In genomic region chr14:19705649-19706048, GRCm38 (mm10) we compare ENCODE assay signal across 7 mouse cellular contexts. TPM values are rescaled to one million over a fixed set of nuclear protein-coding genes. Genes with fewer than 3 reads are reported as not detected.
A peak's percentile ranks its signal among the peaks of the same experiment; 100 is the strongest.
DNase-seq lines count a peak whose midpoint lies in the region; ATAC-seq lines count a peak whose summit lies in the region.

No protein-coding gene starts in this region.

- H3K4me2 ChIP-seq in limb, embryonic 11.5 days (ENCODE audit: low read depth, severe bottlenecking) = no peak overlapping the region
- peak overlapping the region; percentile 41 for H3K4me2 ChIP-seq in midbrain, embryonic 16.5 days (ENCODE audit: low read length)

- ATAC-seq in limb, embryonic 11.5 days (ENCODE audit: insufficient number of reproducible peaks, low FRiP score, low TSS enrichment, low read depth) = peak; percentile 67; the same call in 1 of the 2 replicates
- ATAC-seq in midbrain, embryonic 16.5 days = peak; percentile 84

- H3K4me1 ChIP-seq in limb, embryonic 11.5 days (ENCODE audit: control insufficient read depth, insufficient read depth, low read length) = peaks cover 7% of the 10 kb centered on the region
- H3K4me1 ChIP-seq in midbrain, embryonic 16.5 days (ENCODE audit: control insufficient read depth, insufficient read depth, low read length) = peaks cover 7% of the 10 kb centered on the region

- peak; percentile 14 for DNase-seq in adipocyte (ENCODE audit: low spot score)
- DNase-seq in embryo, embryonic 9.5 days (ENCODE audit: extremely low spot score) = peak; percentile 84
- DNase-seq in heart, adult 18-20 months = peak; percentile 73 to 87
- peak; percentile 79 for DNase-seq in kidney, adult 18-20 months
- DNase-seq in limb, embryonic 11.5 days (ENCODE audit: low spot score) = peak; percentile 85
- DNase-seq in spleen, adult 18-20 months = peak; percentile 40 to 70

- H3K27me3 ChIP-seq in limb, embryonic 11.5 days (ENCODE audit: control insufficient read depth, insufficient read depth, low read length) = no peaks in the 10 kb centered on the region
- H3K27me3 ChIP-seq in midbrain, embryonic 16.5 days (ENCODE audit: control insufficient read depth, insufficient read depth, low read depth, low read length) = no peaks in the 10 kb centered on the region

- H3K9me3 ChIP-seq in limb, embryonic 11.5 days (ENCODE audit: control insufficient read depth, low read length) = no peaks in the 10 kb centered on the region
- no peaks in the 10 kb centered on the region for H3K9me3 ChIP-seq in midbrain, embryonic 16.5 days (replicated peaks; ENCODE audit: control insufficient read depth, low read length, poor library complexity, severe bottlenecking)

- no peak overlapping the region for H3K9ac ChIP-seq in limb, embryonic 11.5 days (ENCODE audit: low read length)
- no peak overlapping the region for H3K9ac ChIP-seq in midbrain, embryonic 16.5 days (ENCODE audit: low read depth, low read length)

- H3K36me3 ChIP-seq in limb, embryonic 11.5 days (ENCODE audit: control insufficient read depth, insufficient read depth, low read length) = no peaks in the 10 kb centered on the region
- H3K36me3 ChIP-seq in midbrain, embryonic 16.5 days (ENCODE audit: control insufficient read depth, insufficient read depth, low read length) = no peaks in the 10 kb centered on the region

- no peak overlapping the region for H3K27ac ChIP-seq in limb, embryonic 11.5 days (replicated peaks; ENCODE audit: low read depth, low read length)
- H3K27ac ChIP-seq in midbrain, embryonic 16.5 days (ENCODE audit: low read length) = no peak overlapping the region

- no peak overlapping the region for H3K4me3 ChIP-seq in limb, embryonic 11.5 days (ENCODE audit: low read depth, low read length)
- H3K4me3 ChIP-seq in midbrain, embryonic 16.5 days (ENCODE audit: low read depth, low read length) = no peak overlapping the region

- 11% methylated on average over 16 of the region's 16 CpGs for WGBS in limb, embryonic 11.5 days
- 5% methylated on average over 16 of the region's 16 CpGs for WGBS in midbrain, embryonic 16.5 days

RNA-seq across cellular contexts. Expression of gene Nid2, which starts 45.4 kb away (rescaled TPM):
- 10 to 100 TPM; 17.1 to 18.9 TPM for total RNA-seq in heart, adult 18-20 months (2021)
- 79.7 and 82.3 TPM in 2 replicates for polyA plus RNA-seq in limb, embryonic 11.5 days (2014; fragmentation: Nextera tagmentation; extraction: Ambion mirVana)
- polyA plus RNA-seq in midbrain, embryonic 16.5 days (2015; fragmentation: Nextera tagmentation; extraction: Ambion mirVana) = 28.2 and 31.6 TPM in 2 replicates

Comparison
In these comparisons a context has a peak if more than half of its experiments do, and no peak if none do; other contexts are left out.
1. DNase-seq: peak in every context shown above with its lines; median percentile 85 in limb, embryonic 11.5 days; 84 in embryo, embryonic 9.5 days; 80 in heart, adult 18-20 months; 79 in kidney, adult 18-20 months; 55 in spleen, adult 18-20 months; 14 in adipocyte.